Mouse (Mus musculus) midbrain, embryonic 14.5 days (tissue): Measurements from ENCODE around the gene Adamts12. TPM values are rescaled to one million over a fixed set of nuclear protein-coding genes. Genes with fewer than 3 reads are reported as not detected.
A peak's percentile ranks its signal among the peaks of the same experiment; 100 is the strongest.

Experiments used
- ATAC-seq: fragments of 200-750 bp; cut with Nextera tagmentation; 2 replicates; pipeline ENCODE4 v1.8.0; 2017; ENCODE audit warnings: moderate number of reproducible peaks, moderate library complexity; ENCODE audit not compliant: low FRiP score, low TSS enrichment
- DNase-seq: peaks from one replicate; pipeline ENCODE4 v3.0.0-alpha.2; 2015
- H3K27ac ChIP-seq: fragments of 300-500 bp; sonication (generic); replicated peaks from 2 replicates; pipeline ENCODE4 v1.5.1; 2014; ENCODE audit warnings: mild to moderate bottlenecking, low read depth, low read length, moderate library complexity
- H3K27me3 ChIP-seq: fragments of 300-500 bp; sonication (generic); 2 replicates; pipeline ENCODE4 v1.6.1; 2014; ENCODE audit warnings: low read length, control low read depth, mixed read lengths; ENCODE audit not compliant: control insufficient read depth, insufficient read depth
- H3K36me3 ChIP-seq: fragments of 300-500 bp; sonication (generic); 2 replicates; pipeline ENCODE4 v1.6.1; 2014; ENCODE audit warnings: low read length, control low read depth; ENCODE audit not compliant: control insufficient read depth, insufficient read depth
- H3K4me1 ChIP-seq: fragments of 300-500 bp; sonication (generic); 2 replicates; pipeline ENCODE4 v1.6.1; 2014; ENCODE audit warnings: mild to moderate bottlenecking, antibody characterized with exemption, low read length, control low read depth; ENCODE audit not compliant: control insufficient read depth, insufficient read depth
- H3K4me2 ChIP-seq: fragments of 300-500 bp; sonication (generic); 2 replicates; pipeline ENCODE4 v1.6.1; 2014; ENCODE audit warnings: mild to moderate bottlenecking, low read length, moderate library complexity
- H3K4me3 ChIP-seq: fragments of 300-500 bp; sonication (generic); replicated peaks from 2 replicates; pipeline ENCODE4 v1.5.1; 2014; ENCODE audit warnings: low read depth, low read length
- H3K9ac ChIP-seq: fragments of 300-500 bp; sonication (generic); replicated peaks from 2 replicates; pipeline ENCODE4 v1.6.1; 2014; ENCODE audit warnings: mild to moderate bottlenecking, low read length, moderate library complexity
- H3K9me3 ChIP-seq: fragments of 300-500 bp; sonication (generic); 2 replicates; pipeline ENCODE4 v1.6.1; 2016; ENCODE audit warnings: low read length, control low read depth, mixed read lengths; ENCODE audit not compliant: control insufficient read depth
- WGBS: fragments of 180-500 bp; shearing (Covaris S2); extraction: QIAGEN DNeasy Blood & Tissue Kit; methylation state at CpG from one replicate; pipeline ENCODE4 v1.1.7; 2014; 5-methylcytosine and 5-hydroxymethylcytosine counted together
- polyA plus RNA-seq: library from polyadenylated mRNA; unstranded; fragments of >200 nt; fragmentation: Nextera tagmentation; extraction: Ambion mirVana; gene quantifications from 2 replicates; pipeline ENCODE4 v1.2.1, GENCODE M21; 2014

Adamts12 gene
- polyA plus RNA-seq, 1 experiment from 2014 or later = 2.8 TPM

GRCm38 (mm10) chr15:11279273-11280080, 214.9 kb downstream of the Adamts12 start:
- H3K4me2 ChIP-seq = no peak overlapping the region
- DNase-seq (no peak), ATAC-seq (no peak)
- no peaks in the 10 kb centered on the region for H3K4me1 ChIP-seq
- H3K9me3 ChIP-seq = no peaks in the 10 kb centered on the region
- H3K27me3 ChIP-seq = no peaks in the 10 kb centered on the region
- H3K9ac ChIP-seq = no peak overlapping the region
- WGBS = 93% methylated on average over 6 of the region's 6 CpGs
- H3K36me3 ChIP-seq = no peaks in the 10 kb centered on the region
- no peak overlapping the region for H3K4me3 ChIP-seq
- no peak overlapping the region for H3K27ac ChIP-seq

- ATAC-seq (no peak), DNase-seq (no peak)
- WGBS = 87% methylated on average over 6 of the region's 6 CpGs
- Histone ChIP-seq H3K9me3 (no peaks in the 10 kb centered on the region), H3K27ac (no peak overlapping the region), H3K36me3 (no peaks in the 10 kb centered on the region), H3K4me2 (no peak overlapping the region), H3K9ac (no peak overlapping the region), H3K4me3 (no peak overlapping the region), H3K4me1 (no peaks in the 10 kb centered on the region), H3K27me3 (no peaks in the 10 kb centered on the region)
Measured at GRCm38 (mm10) chr15:11280689-11281264, 216.2 kb downstream of the Adamts12 start.

GRCm38 (mm10) chr15:11283171-11283570, 218.6 kb downstream of the Adamts12 start:
- ATAC-seq = no peak

GRCm38 (mm10) chr15:11287780-11288179, 223.2 kb downstream of the Adamts12 start:
- 85% methylated on average over 3 of the region's 3 CpGs for WGBS
- DNase-seq (no peak), ATAC-seq (no peak)
- no peaks in the 10 kb centered on the region for H3K4me1 ChIP-seq
- no peak overlapping the region for H3K9ac ChIP-seq
- no peak overlapping the region for H3K4me2 ChIP-seq
- H3K27ac ChIP-seq = no peak overlapping the region
- H3K9me3 ChIP-seq = no peaks in the 10 kb centered on the region
- H3K27me3 ChIP-seq = no peaks in the 10 kb centered on the region
- no peaks in the 10 kb centered on the region for H3K36me3 ChIP-seq
- H3K4me3 ChIP-seq = no peak overlapping the region

More at GRCm38 (mm10) chr15:11283171-11283570, 218.6 kb downstream of the Adamts12 start:
- H3K4me2 ChIP-seq = no peak overlapping the region
- no peaks in the 10 kb centered on the region for H3K36me3 ChIP-seq
- no peak for DNase-seq
- no peak overlapping the region for H3K4me3 ChIP-seq
- H3K27ac ChIP-seq = no peak overlapping the region
- H3K4me1 ChIP-seq = no peaks in the 10 kb centered on the region
- H3K9ac ChIP-seq = no peak overlapping the region
- no peaks in the 10 kb centered on the region for H3K27me3 ChIP-seq
- H3K9me3 ChIP-seq = no peaks in the 10 kb centered on the region

GRCm38 (mm10) chr15:11292246-11292645, 227.7 kb downstream of the Adamts12 start:
- Histone ChIP-seq H3K36me3 (no peaks in the 10 kb centered on the region), H3K27me3 (no peaks in the 10 kb centered on the region), H3K4me2 (no peak overlapping the region), H3K4me1 (no peaks in the 10 kb centered on the region), H3K27ac (no peak overlapping the region), H3K9ac (no peak overlapping the region), H3K4me3 (no peak overlapping the region), H3K9me3 (no peaks in the 10 kb centered on the region)
- 82% methylated on average over 5 of the region's 5 CpGs for WGBS
- ATAC-seq (no peak), DNase-seq (no peak)

- ATAC-seq = no peak
- WGBS = 67% methylated on average over 6 of the region's 6 CpGs
- Histone ChIP-seq H3K27ac (no peak overlapping the region), H3K36me3 (no peaks in the 10 kb centered on the region), H3K9ac (no peak overlapping the region), H3K27me3 (no peaks in the 10 kb centered on the region), H3K4me1 (no peaks in the 10 kb centered on the region), H3K9me3 (no peaks in the 10 kb centered on the region), H3K4me3 (no peak overlapping the region), H3K4me2 (no peak overlapping the region)
- peak; percentile 20 for DNase-seq
Measured at GRCm38 (mm10) chr15:11295016-11295415, 230.4 kb downstream of the Adamts12 start.

- ATAC-seq (no peak), DNase-seq (no peak)
- H3K9ac ChIP-seq = no peak overlapping the region
- no peaks in the 10 kb centered on the region for H3K4me1 ChIP-seq
- no peaks in the 10 kb centered on the region for H3K27me3 ChIP-seq
- no peak overlapping the region for H3K27ac ChIP-seq
- H3K4me2 ChIP-seq = no peak overlapping the region
- 79% methylated on average over 4 of the region's 4 CpGs for WGBS
- H3K9me3 ChIP-seq = no peaks in the 10 kb centered on the region
- no peak overlapping the region for H3K4me3 ChIP-seq
- H3K36me3 ChIP-seq = no peaks in the 10 kb centered on the region
Measured at GRCm38 (mm10) chr15:11297960-11298359, 233.4 kb downstream of the Adamts12 start.

GRCm38 (mm10) chr15:11317077-11317476, 252.5 kb downstream of the Adamts12 start:
- ATAC-seq (no peak), DNase-seq (no peak)
- Histone ChIP-seq H3K9ac (no peak overlapping the region), H3K4me2 (no peak overlapping the region), H3K27ac (no peak overlapping the region), H3K4me3 (no peak overlapping the region), H3K36me3 (no peaks in the 10 kb centered on the region), H3K9me3 (no peaks in the 10 kb centered on the region), H3K27me3 (no peaks in the 10 kb centered on the region), H3K4me1 (no peaks in the 10 kb centered on the region)
- 74% methylated on average over 3 of the region's 3 CpGs for WGBS

GRCm38 (mm10) chr15:11320481-11320880, 255.9 kb downstream of the Adamts12 start:
- H3K4me1 ChIP-seq = no peaks in the 10 kb centered on the region
- no peaks in the 10 kb centered on the region for H3K27me3 ChIP-seq
- 30% methylated on average over 8 of the region's 8 CpGs for WGBS
- DNase-seq (peak; percentile 80), ATAC-seq (peak; percentile 67; the same call in 1 of the 2 replicates)
- no peak overlapping the region for H3K9ac ChIP-seq
- no peak overlapping the region for H3K4me3 ChIP-seq
- H3K36me3 ChIP-seq = no peaks in the 10 kb centered on the region
- H3K9me3 ChIP-seq = no peaks in the 10 kb centered on the region
- no peak overlapping the region for H3K4me2 ChIP-seq
- no peak overlapping the region for H3K27ac ChIP-seq
